Mouse (Mus musculus): ENCODE results near the gene Toporsl. TPM values are rescaled to one million over a fixed set of nuclear protein-coding genes. Genes with fewer than 3 reads are reported as not detected.

Toporsl gene
- not detected in 2 replicates for polyA plus RNA-seq (2014; fragmentation: Nextera tagmentation; extraction: Ambion mirVana)

- Histone ChIP-seq H3K36me3 (ENCODE audit: control insufficient read depth, insufficient read depth, low read length) (no peaks in the 10 kb centered on the region), H3K9ac (replicated peaks; ENCODE audit: low read depth, low read length) (no peak within 1 kb of the TSS), H3K4me3 (ENCODE audit: low read depth, low read length) (no peak within 1 kb of the TSS), H3K9me3 (ENCODE audit: control insufficient read depth, low read length) (no peaks in the 10 kb centered on the region), H3K4me1 (ENCODE audit: control insufficient read depth, insufficient read depth, low read length) (no peaks in the 10 kb centered on the region), H3K27me3 (ENCODE audit: control insufficient read depth, insufficient read depth, low read length) (no peaks in the 10 kb centered on the region), H3K4me2 (ENCODE audit: low read depth, low read length) (no peak within 1 kb of the TSS), H3K27ac (ENCODE audit: low read depth, low read length) (no peak within 1 kb of the TSS)
- no peak for ATAC-seq (ENCODE audit: low read depth)
- 81% methylated on average over 2 of the region's 2 CpGs for WGBS
These were observed at the start of gene Toporsl for GRCm38 (mm10) chr4:52595927-52596326. TSS of gene Toporsl (plus strand) at chr4:52596274.

- ATAC-seq (ENCODE audit: low read depth), result no peak
- Histone ChIP-seq H3K4me2 (ENCODE audit: low read depth, low read length) (no peak overlapping the region), H3K27ac (ENCODE audit: low read depth, low read length) (no peak overlapping the region), H3K27me3 (ENCODE audit: control insufficient read depth, insufficient read depth, low read length) (no peaks in the 10 kb centered on the region), H3K9me3 (ENCODE audit: control insufficient read depth, low read length) (no peaks in the 10 kb centered on the region), H3K36me3 (ENCODE audit: control insufficient read depth, insufficient read depth, low read length) (no peaks in the 10 kb centered on the region), H3K4me3 (ENCODE audit: low read depth, low read length) (no peak overlapping the region), H3K9ac (replicated peaks; ENCODE audit: low read depth, low read length) (no peak overlapping the region), H3K4me1 (ENCODE audit: control insufficient read depth, insufficient read depth, low read length) (no peaks in the 10 kb centered on the region)
- 74% methylated on average over 1 of the region's 1 CpGs for WGBS
These were observed 38.4 kb upstream of the Toporsl start for GRCm38 (mm10) chr4:52557672-52558071.

- WGBS, result 40% methylated on average over 1 of the region's 1 CpGs
- Histone ChIP-seq H3K9me3 (ENCODE audit: control insufficient read depth, low read length) (no peaks in the 10 kb centered on the region), H3K27ac (ENCODE audit: low read depth, low read length) (no peak overlapping the region), H3K36me3 (ENCODE audit: control insufficient read depth, insufficient read depth, low read length) (no peaks in the 10 kb centered on the region), H3K4me3 (ENCODE audit: low read depth, low read length) (no peak overlapping the region), H3K9ac (replicated peaks; ENCODE audit: low read depth, low read length) (no peak overlapping the region), H3K4me1 (ENCODE audit: control insufficient read depth, insufficient read depth, low read length) (no peaks in the 10 kb centered on the region), H3K27me3 (ENCODE audit: control insufficient read depth, insufficient read depth, low read length) (no peaks in the 10 kb centered on the region), H3K4me2 (ENCODE audit: low read depth, low read length) (no peak overlapping the region)
- ATAC-seq (ENCODE audit: low read depth), result no peak
These were observed 38.0 kb upstream of the Toporsl start for GRCm38 (mm10) chr4:52558080-52558479.

GRCm38 (mm10) chr4:52563859-52564258 lies 32.2 kb upstream of the Toporsl start:
- WGBS, result 83% methylated on average over 1 of the region's 1 CpGs
- no peak for ATAC-seq (ENCODE audit: low read depth)

GRCm38 (mm10) chr4:52586194-52586734 lies 9.8 kb upstream of the Toporsl start:
- Histone ChIP-seq H3K4me2 (ENCODE audit: low read depth, low read length) (no peak overlapping the region), H3K9ac (replicated peaks; ENCODE audit: low read depth, low read length) (no peak overlapping the region), H3K36me3 (ENCODE audit: control insufficient read depth, insufficient read depth, low read length) (no peaks in the 10 kb centered on the region), H3K9me3 (ENCODE audit: control insufficient read depth, low read length) (no peaks in the 10 kb centered on the region), H3K4me3 (ENCODE audit: low read depth, low read length) (no peak overlapping the region), H3K27me3 (ENCODE audit: control insufficient read depth, insufficient read depth, low read length) (no peaks in the 10 kb centered on the region), H3K4me1 (ENCODE audit: control insufficient read depth, insufficient read depth, low read length) (no peaks in the 10 kb centered on the region), H3K27ac (ENCODE audit: low read depth, low read length) (no peak overlapping the region)
- no peak for ATAC-seq (ENCODE audit: low read depth)
- 67% methylated on average over 6 of the region's 6 CpGs for WGBS

More at GRCm38 (mm10) chr4:52563859-52564258, 32.2 kb upstream of the Toporsl start:
- no peaks in the 10 kb centered on the region for H3K9me3 ChIP-seq (ENCODE audit: control insufficient read depth, low read length)
- H3K4me1 ChIP-seq (ENCODE audit: control insufficient read depth, insufficient read depth, low read length), result no peaks in the 10 kb centered on the region
- H3K9ac ChIP-seq (replicated peaks; ENCODE audit: low read depth, low read length), result no peak overlapping the region
- no peaks in the 10 kb centered on the region for H3K36me3 ChIP-seq (ENCODE audit: control insufficient read depth, insufficient read depth, low read length)
- H3K4me2 ChIP-seq (ENCODE audit: low read depth, low read length), result no peak overlapping the region
- no peaks in the 10 kb centered on the region for H3K27me3 ChIP-seq (ENCODE audit: control insufficient read depth, insufficient read depth, low read length)
- no peak overlapping the region for H3K27ac ChIP-seq (ENCODE audit: low read depth, low read length)
- no peak overlapping the region for H3K4me3 ChIP-seq (ENCODE audit: low read depth, low read length)

GRCm38 (mm10) chr4:52593821-52594356 lies 2.2 kb upstream of the Toporsl start:
- Histone ChIP-seq H3K4me1 (ENCODE audit: control insufficient read depth, insufficient read depth, low read length) (no peaks in the 10 kb centered on the region), H3K27me3 (ENCODE audit: control insufficient read depth, insufficient read depth, low read length) (no peaks in the 10 kb centered on the region), H3K9ac (replicated peaks; ENCODE audit: low read depth, low read length) (no peak overlapping the region), H3K4me2 (ENCODE audit: low read depth, low read length) (no peak overlapping the region), H3K27ac (ENCODE audit: low read depth, low read length) (no peak overlapping the region), H3K36me3 (ENCODE audit: control insufficient read depth, insufficient read depth, low read length) (no peaks in the 10 kb centered on the region), H3K4me3 (ENCODE audit: low read depth, low read length) (no peak overlapping the region), H3K9me3 (ENCODE audit: control insufficient read depth, low read length) (no peaks in the 10 kb centered on the region)
- ATAC-seq (ENCODE audit: low read depth), result no peak
- WGBS, result 50% methylated on average over 4 of the region's 4 CpGs

GRCm38 (mm10) chr4:52594632-52595031 lies 1.4 kb upstream of the Toporsl start:
- Histone ChIP-seq H3K4me1 (ENCODE audit: control insufficient read depth, insufficient read depth, low read length) (no peaks in the 10 kb centered on the region), H3K36me3 (ENCODE audit: control insufficient read depth, insufficient read depth, low read length) (no peaks in the 10 kb centered on the region), H3K4me3 (ENCODE audit: low read depth, low read length) (no peak overlapping the region), H3K4me2 (ENCODE audit: low read depth, low read length) (no peak overlapping the region), H3K9me3 (ENCODE audit: control insufficient read depth, low read length) (no peaks in the 10 kb centered on the region), H3K27me3 (ENCODE audit: control insufficient read depth, insufficient read depth, low read length) (no peaks in the 10 kb centered on the region), H3K27ac (ENCODE audit: low read depth, low read length) (no peak overlapping the region), H3K9ac (replicated peaks; ENCODE audit: low read depth, low read length) (no peak overlapping the region)
- 91% methylated on average over 13 of the region's 13 CpGs for WGBS
- no peak for ATAC-seq (ENCODE audit: low read depth)

GRCm38 (mm10) chr4:52598180-52598881 lies 2.3 kb downstream of the Toporsl start:
- no peak overlapping the region for H3K9ac ChIP-seq (replicated peaks; ENCODE audit: low read depth, low read length)
- no peak overlapping the region; the same call in 1 of the 2 replicates for H3K27ac ChIP-seq (ENCODE audit: low read depth, low read length)
- no peak overlapping the region for H3K4me3 ChIP-seq (ENCODE audit: low read depth, low read length)
- H3K4me1 ChIP-seq (ENCODE audit: control insufficient read depth, insufficient read depth, low read length), result no peaks in the 10 kb centered on the region
- no peaks in the 10 kb centered on the region for H3K36me3 ChIP-seq (ENCODE audit: control insufficient read depth, insufficient read depth, low read length)
- H3K27me3 ChIP-seq (ENCODE audit: control insufficient read depth, insufficient read depth, low read length), result no peaks in the 10 kb centered on the region
- H3K9me3 ChIP-seq (ENCODE audit: control insufficient read depth, low read length), result no peaks in the 10 kb centered on the region
- H3K4me2 ChIP-seq (ENCODE audit: low read depth, low read length), result no peak overlapping the region
- 35% methylated on average over 7 of the region's 7 CpGs for WGBS
- peak; percentile 81 for ATAC-seq (ENCODE audit: low read depth)

GRCm38 (mm10) chr4:52606923-52607322 lies 10.8 kb downstream of the Toporsl start:
- WGBS, result 77% methylated on average over 3 of the region's 3 CpGs
- H3K9ac ChIP-seq (replicated peaks; ENCODE audit: low read depth, low read length), result no peak overlapping the region
- ATAC-seq (ENCODE audit: low read depth), result no peak

More at GRCm38 (mm10) chr4:52606923-52607322, 10.8 kb downstream of the Toporsl start:
- H3K27ac ChIP-seq (ENCODE audit: low read depth, low read length), result no peak overlapping the region
- H3K4me2 ChIP-seq (ENCODE audit: low read depth, low read length), result no peak overlapping the region
- no peak overlapping the region for H3K4me3 ChIP-seq (ENCODE audit: low read depth, low read length)
- no peaks in the 10 kb centered on the region for H3K36me3 ChIP-seq (ENCODE audit: control insufficient read depth, insufficient read depth, low read length)
- no peaks in the 10 kb centered on the region for H3K9me3 ChIP-seq (ENCODE audit: control insufficient read depth, low read length)
- H3K4me1 ChIP-seq (ENCODE audit: control insufficient read depth, insufficient read depth, low read length), result no peaks in the 10 kb centered on the region
- no peaks in the 10 kb centered on the region for H3K27me3 ChIP-seq (ENCODE audit: control insufficient read depth, insufficient read depth, low read length)

All from neural tube, embryonic 14.5 days (tissue).